Mouse (Mus musculus) macrophage (primary cell): Measurements from ENCODE around the gene Chaf1a. TPM values are rescaled to one million over a fixed set of nuclear protein-coding genes. Genes with fewer than 3 reads are reported as not detected.

Experiments
- H3K27ac ChIP-seq: fragments of 350-480 bp; formaldehyde crosslinking; 2 replicates; pipeline ENCODE4 v1.9.0; 2021
- H3K36me3 ChIP-seq: fragments of 350-480 bp; formaldehyde crosslinking; 2 replicates; pipeline ENCODE4 v1.9.0; 2021; ENCODE audit errors: inconsistent target
- H3K4me3 ChIP-seq: fragments of 350-480 bp; formaldehyde crosslinking; 2 replicates; pipeline ENCODE4 v1.9.0; 2021; ENCODE audit errors: inconsistent target
- H3K79me2 ChIP-seq: fragments of 350-480 bp; formaldehyde crosslinking; 2 replicates; pipeline ENCODE4 v1.9.0; 2021; ENCODE audit errors: inconsistent target
- WGBS: methylation state at CpG from one replicate; pipeline ENCODE4 v1.1.7; 2026; ENCODE audit warnings: inconsistent platforms; ENCODE audit not compliant: missing documents; 5-methylcytosine and 5-hydroxymethylcytosine counted together
- polyA plus RNA-seq: library from polyadenylated mRNA; stranded (reverse); fragments of 250-400 nt; gene quantifications from 3 replicates; pipeline ENCODE4 v1.2.4, GENCODE M21; 2018; ENCODE audit warnings: inconsistent platforms

The Chaf1a gene
- polyA plus RNA-seq, 1 experiment from 2014 or later = 6.2 TPM

- Histone ChIP-seq H3K36me3 (no peaks in the 10 kb centered on the region; the same call in 1 of the 2 replicates), H3K4me3 (no peak overlapping the region), H3K79me2 (peaks cover 100% of the 10 kb centered on the region), H3K27ac (peak overlapping the region; percentile 98)
- 76% methylated on average over 1 of the region's 1 CpGs for WGBS
Observed at GRCm38 (mm10) chr17:56026303-56026702, 13.9 kb upstream of the Chaf1a start.

- Histone ChIP-seq H3K27ac (peak overlapping the region; percentile 98), H3K79me2 (peaks cover 100% of the 10 kb centered on the region), H3K4me3 (no peak overlapping the region), H3K36me3 (no peaks in the 10 kb centered on the region; the same call in 1 of the 2 replicates)
- 42% methylated on average over 1 of the region's 1 CpGs for WGBS
Observed at GRCm38 (mm10) chr17:56026881-56027280, 13.4 kb upstream of the Chaf1a start.

- no peak overlapping the region for H3K4me3 ChIP-seq
- peaks cover 100% of the 10 kb centered on the region for H3K79me2 ChIP-seq
- no peaks in the 10 kb centered on the region; the same call in 1 of the 2 replicates for H3K36me3 ChIP-seq
- 97% methylated on average over 5 of the region's 5 CpGs for WGBS
- H3K27ac ChIP-seq = peak overlapping the region; percentile 98
Observed at GRCm38 (mm10) chr17:56027801-56028441, 12.3 kb upstream of the Chaf1a start.

- 65% methylated on average over 9 of the region's 9 CpGs for WGBS
- Histone ChIP-seq H3K36me3 (no peaks in the 10 kb centered on the region; the same call in 1 of the 2 replicates), H3K79me2 (peaks cover 100% of the 10 kb centered on the region), H3K4me3 (no peak overlapping the region), H3K27ac (peak overlapping the region; percentile 98)
Observed at GRCm38 (mm10) chr17:56030238-56030870, 9.9 kb upstream of the Chaf1a start.

- H3K4me3 ChIP-seq = no peak overlapping the region
- H3K36me3 ChIP-seq = no peaks in the 10 kb centered on the region; the same call in 1 of the 2 replicates
- peaks cover 100% of the 10 kb centered on the region for H3K79me2 ChIP-seq
- peak overlapping the region; percentile 98 for H3K27ac ChIP-seq
- WGBS = 4% methylated on average over 5 of the region's 5 CpGs
Observed at GRCm38 (mm10) chr17:56030919-56031318, 9.3 kb upstream of the Chaf1a start.

GRCm38 (mm10) chr17:56031431-56031830, 8.8 kb upstream of the Chaf1a start:
- whole genome bisulfite sequencing = 89% methylated on average over 7 of the region's 7 CpGs
- Histone ChIP-seq H3K27ac (peak overlapping the region; percentile 98), H3K79me2 (peaks cover 99% of the 10 kb centered on the region), H3K36me3 (no peaks in the 10 kb centered on the region; the same call in 1 of the 2 replicates), H3K4me3 (no peak overlapping the region)

- H3K79me2 ChIP-seq = peaks cover 91% of the 10 kb centered on the region
- 59% methylated on average over 6 of the region's 6 CpGs for WGBS
- H3K36me3 ChIP-seq = no peaks in the 10 kb centered on the region; the same call in 1 of the 2 replicates
- H3K27ac ChIP-seq = peak overlapping the region; percentile 98
- H3K4me3 ChIP-seq = peak overlapping the region; percentile 4; the same call in 1 of the 2 replicates
Observed at GRCm38 (mm10) chr17:56032127-56032733, 8.0 kb upstream of the Chaf1a start.

GRCm38 (mm10) chr17:56032831-56033230, 7.4 kb upstream of the Chaf1a start:
- H3K4me3 ChIP-seq = peak overlapping the region; percentile 4; the same call in 1 of the 2 replicates
- 7% methylated on average over 5 of the region's 7 CpGs for WGBS
- H3K79me2 ChIP-seq = peaks cover 85% of the 10 kb centered on the region
- peak overlapping the region; percentile 98 for H3K27ac ChIP-seq
- no peaks in the 10 kb centered on the region; the same call in 1 of the 2 replicates for H3K36me3 ChIP-seq

GRCm38 (mm10) chr17:56034040-56034725, 6.1 kb upstream of the Chaf1a start:
- Histone ChIP-seq H3K79me2 (peaks cover 71% of the 10 kb centered on the region), H3K36me3 (no peaks in the 10 kb centered on the region; the same call in 1 of the 2 replicates), H3K4me3 (peak overlapping the region; percentile 92), H3K27ac (peak overlapping the region; percentile 98)
- 72% methylated on average over 7 of the region's 7 CpGs for WGBS

- no peaks in the 10 kb centered on the region; the same call in 1 of the 2 replicates for H3K36me3 ChIP-seq
- H3K4me3 ChIP-seq = peak overlapping the region; percentile 92
- WGBS = 57% methylated on average over 6 of the region's 6 CpGs
- peaks cover 66% of the 10 kb centered on the region for H3K79me2 ChIP-seq
- peak overlapping the region; percentile 98 for H3K27ac ChIP-seq
Observed at GRCm38 (mm10) chr17:56034726-56035100, 5.5 kb upstream of the Chaf1a start.

GRCm38 (mm10) chr17:56035216-56035615, 5.0 kb upstream of the Chaf1a start:
- peaks cover 61% of the 10 kb centered on the region for H3K79me2 ChIP-seq
- no peaks in the 10 kb centered on the region for H3K36me3 ChIP-seq
- 75% methylated on average over 4 of the region's 4 CpGs for WGBS
- peak overlapping the region; percentile 98 for H3K27ac ChIP-seq
- peak overlapping the region; percentile 92 for H3K4me3 ChIP-seq

GRCm38 (mm10) chr17:56036176-56036900, 3.9 kb upstream of the Chaf1a start, which contains the start of gene Sh3gl1:
TSS of gene Sh3gl1 (minus strand) at chr17:56036635.
- Histone ChIP-seq H3K79me2 (peaks cover 59% of the 10 kb centered on the region), H3K36me3 (no peaks in the 10 kb centered on the region), H3K27ac (peak within 1 kb of the TSS; percentile 98), H3K4me3 (peak within 1 kb of the TSS; percentile 92)
- WGBS = 1% methylated on average over 72 of the region's 74 CpGs

GRCm38 (mm10) chr17:56036901-56037287, 3.3 kb upstream of the Chaf1a start:
- 35% methylated on average over 13 of the region's 13 CpGs for WGBS
- Histone ChIP-seq H3K4me3 (peak overlapping the region; percentile 32), H3K27ac (peak overlapping the region; percentile 55), H3K36me3 (no peaks in the 10 kb centered on the region), H3K79me2 (peaks cover 59% of the 10 kb centered on the region)
